Mouse (Mus musculus) limb, embryonic 14.5 days (tissue): Measurements from ENCODE around the gene Tnip1. TPM values are rescaled to one million over a fixed set of nuclear protein-coding genes. Genes with fewer than 3 reads are reported as not detected.

ENCODE experiments used
- ATAC-seq: fragments of 200-750 bp; cut with Nextera tagmentation; 2 replicates; pipeline ENCODE4 v1.8.0; 2017; ENCODE audit warnings: low read depth, moderate number of reproducible peaks, moderate TSS enrichment; ENCODE audit not compliant: low FRiP score
- DNase-seq: peaks from one replicate; pipeline ENCODE4 v3.0.0-alpha.2; 2015; ENCODE audit warnings: low spot score
- H3K27ac ChIP-seq: fragments of 300-500 bp; sonication (generic); replicated peaks from 2 replicates; pipeline ENCODE4 v1.5.1; 2014; ENCODE audit warnings: low read depth, mild to moderate bottlenecking, low read length, moderate library complexity, mixed read lengths
- H3K27me3 ChIP-seq: fragments of 300-500 bp; sonication (generic); 2 replicates; pipeline ENCODE4 v1.6.1; 2014; ENCODE audit warnings: low read length, mixed read lengths; ENCODE audit not compliant: control insufficient read depth, insufficient read depth
- H3K36me3 ChIP-seq: fragments of 300-500 bp; sonication (generic); 2 replicates; pipeline ENCODE4 v1.6.1; 2014; ENCODE audit warnings: mild to moderate bottlenecking, low read length, moderate library complexity, mixed read lengths; ENCODE audit not compliant: control insufficient read depth, insufficient read depth
- H3K4me1 ChIP-seq: fragments of 300-500 bp; sonication (generic); 2 replicates; pipeline ENCODE4 v1.6.1; 2014; ENCODE audit warnings: antibody characterized with exemption, low read length, mixed read lengths; ENCODE audit not compliant: control insufficient read depth, insufficient read depth
- H3K4me2 ChIP-seq: fragments of 300-500 bp; sonication (generic); replicated peaks from 2 replicates; pipeline ENCODE4 v1.6.1; 2014; ENCODE audit warnings: low read depth, mild to moderate bottlenecking, low read length, moderate library complexity; ENCODE audit not compliant: severe bottlenecking
- H3K4me3 ChIP-seq: fragments of 300-500 bp; sonication (generic); replicated peaks from 2 replicates; pipeline ENCODE4 v1.5.1; 2014; ENCODE audit warnings: low read length
- H3K9ac ChIP-seq: fragments of 300-500 bp; sonication (generic); 2 replicates; pipeline ENCODE4 v1.6.1; 2014; ENCODE audit warnings: mild to moderate bottlenecking, low read depth, low read length, moderate library complexity; ENCODE audit not compliant: severe bottlenecking
- H3K9me3 ChIP-seq: fragments of 300-500 bp; sonication (generic); 2 replicates; pipeline ENCODE4 v1.6.1; 2016; ENCODE audit warnings: low read length; ENCODE audit not compliant: control insufficient read depth
- POLR2A ChIP-seq: fragments of 200-500 bp; IDR thresholded peaks from 2 replicates; pipeline ENCODE4 v1.8.0; 2012; ENCODE audit warnings: inconsistent platforms, mild to moderate bottlenecking, moderate library complexity, borderline replicate concordance; ENCODE audit not compliant: insufficient read depth, insufficient read length; ENCODE audit errors: extremely low read depth
- WGBS: fragments of 180-500 bp; shearing (Covaris S2); extraction: QIAGEN DNeasy Blood & Tissue Kit; methylation state at CpG from one replicate; pipeline ENCODE4 v1.1.7; 2014; 5-methylcytosine and 5-hydroxymethylcytosine counted together
- polyA plus RNA-seq, 2 experiments: library from polyadenylated mRNA; depleted of rRNA in 1 of 2; stranded (reverse) in 1 of 2; unstranded in 1 of 2; fragments of >200 nt; fragmentation: Nextera tagmentation in 1 of 2; extraction: Ambion mirVana in 1 of 2; gene quantifications; 2 replicates each; pipeline versions ENCODE4 v1.2.1 to v1.2.3; 2012 to 2014

The Tnip1 gene
- polyA plus RNA-seq, 2 experiments, result 20.0 to 21.6 TPM

DNA sequence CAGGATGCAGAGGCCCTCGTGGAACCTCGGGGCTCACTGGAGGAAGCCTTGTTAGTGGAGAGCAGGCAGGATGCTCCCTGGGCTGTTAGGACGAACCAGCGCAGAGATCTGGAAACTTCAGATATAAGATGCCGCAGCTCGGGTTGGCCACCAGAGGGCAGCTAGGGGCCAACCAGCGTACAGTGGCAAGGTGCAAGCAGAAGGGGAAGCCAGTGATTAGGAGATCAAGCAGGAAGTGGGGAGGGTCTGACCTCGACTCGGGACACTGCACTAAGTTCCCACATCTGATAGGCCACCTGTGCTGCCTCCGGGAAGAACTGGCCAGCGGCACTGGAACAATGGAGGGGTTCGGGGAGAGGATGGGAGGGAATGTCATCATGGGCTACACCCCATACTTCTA is 35.6 kb upstream of the Tnip1 start:
- H3K36me3 ChIP-seq, result peaks cover 93% of the 10 kb centered on the region
- no peak overlapping the region for H3K4me2 ChIP-seq
- H3K27ac ChIP-seq, result no peak overlapping the region
- no peaks in the 10 kb centered on the region for H3K4me1 ChIP-seq
- ATAC-seq (0 out of 2 replicates have a peak, but pooled peaks have one; percentile 32), DNase-seq (peak; percentile 51)
- TF ChIP-seq POLR2A, result no peak
- H3K9ac ChIP-seq, result no peak overlapping the region
- H3K4me3 ChIP-seq, result no peak overlapping the region
- H3K27me3 ChIP-seq, result no peaks in the 10 kb centered on the region
- WGBS, result 2% methylated on average over 10 of the region's 12 CpGs
- H3K9me3 ChIP-seq, result 0 out of 2 replicates have a peak, but pooled peaks cover 4% of the 10 kb centered on the region

DNA sequence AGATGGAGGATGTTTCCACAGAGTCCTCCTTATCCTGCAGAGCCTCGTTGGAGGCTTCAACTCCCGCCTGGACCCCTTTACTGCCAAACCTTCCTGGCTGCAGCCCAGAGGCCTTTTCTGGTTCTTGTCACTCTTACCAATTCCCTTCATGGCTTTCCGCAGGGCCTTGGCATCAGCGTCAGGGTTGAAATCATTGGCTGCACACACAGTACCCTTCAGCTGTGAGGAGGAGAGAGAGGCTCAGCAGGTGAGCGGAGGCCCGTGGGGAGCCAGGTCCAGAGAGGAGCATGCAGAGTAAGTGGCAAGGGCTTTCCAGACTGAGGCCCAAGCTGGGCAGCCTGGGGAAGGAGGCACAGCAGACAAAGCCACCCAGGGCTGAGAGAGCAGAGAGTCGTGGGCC is 33.5 kb upstream of the Tnip1 start:
- H3K27ac ChIP-seq, result no peak overlapping the region
- no peak for TF ChIP-seq POLR2A
- ATAC-seq (no peak), DNase-seq (no peak)
- H3K4me3 ChIP-seq, result no peak overlapping the region
- H3K4me2 ChIP-seq, result no peak overlapping the region
- H3K27me3 ChIP-seq, result no peaks in the 10 kb centered on the region
- H3K9ac ChIP-seq, result no peak overlapping the region
- 62% methylated on average over 7 of the region's 7 CpGs for WGBS
- 0 out of 2 replicates have a peak, but pooled peaks cover 4% of the 10 kb centered on the region for H3K9me3 ChIP-seq
- H3K4me1 ChIP-seq, result no peaks in the 10 kb centered on the region
- H3K36me3 ChIP-seq, result peaks cover 94% of the 10 kb centered on the region

DNA sequence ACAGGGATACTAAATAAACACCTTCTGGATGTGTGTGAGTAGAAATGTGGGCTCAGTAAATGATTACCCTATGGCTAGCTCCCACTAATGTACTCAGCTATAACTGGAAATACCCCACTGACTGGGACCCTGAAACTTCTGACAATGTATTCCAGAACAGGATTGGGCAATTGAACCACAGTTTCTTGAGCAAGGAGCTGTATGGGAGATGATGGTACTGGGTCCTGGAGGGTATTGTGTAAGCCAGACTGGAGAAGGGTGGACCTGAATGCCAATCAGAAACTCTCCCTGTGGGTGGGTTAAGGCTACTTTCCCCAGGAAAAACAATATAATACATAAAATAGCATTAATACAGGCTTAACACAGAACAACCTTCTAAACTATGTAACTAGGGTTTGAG is 27.2 kb upstream of the Tnip1 start:
- H3K36me3 ChIP-seq, result peaks cover 96% of the 10 kb centered on the region
- no peak overlapping the region for H3K27ac ChIP-seq
- H3K4me3 ChIP-seq, result no peak overlapping the region
- no peak overlapping the region for H3K4me2 ChIP-seq
- H3K9me3 ChIP-seq, result no peaks in the 10 kb centered on the region
- no peak for TF ChIP-seq POLR2A
- H3K4me1 ChIP-seq, result no peaks in the 10 kb centered on the region
- no peak for DNase-seq
- no peaks in the 10 kb centered on the region for H3K27me3 ChIP-seq
- ATAC-seq, result no peak
- no peak overlapping the region for H3K9ac ChIP-seq

DNA sequence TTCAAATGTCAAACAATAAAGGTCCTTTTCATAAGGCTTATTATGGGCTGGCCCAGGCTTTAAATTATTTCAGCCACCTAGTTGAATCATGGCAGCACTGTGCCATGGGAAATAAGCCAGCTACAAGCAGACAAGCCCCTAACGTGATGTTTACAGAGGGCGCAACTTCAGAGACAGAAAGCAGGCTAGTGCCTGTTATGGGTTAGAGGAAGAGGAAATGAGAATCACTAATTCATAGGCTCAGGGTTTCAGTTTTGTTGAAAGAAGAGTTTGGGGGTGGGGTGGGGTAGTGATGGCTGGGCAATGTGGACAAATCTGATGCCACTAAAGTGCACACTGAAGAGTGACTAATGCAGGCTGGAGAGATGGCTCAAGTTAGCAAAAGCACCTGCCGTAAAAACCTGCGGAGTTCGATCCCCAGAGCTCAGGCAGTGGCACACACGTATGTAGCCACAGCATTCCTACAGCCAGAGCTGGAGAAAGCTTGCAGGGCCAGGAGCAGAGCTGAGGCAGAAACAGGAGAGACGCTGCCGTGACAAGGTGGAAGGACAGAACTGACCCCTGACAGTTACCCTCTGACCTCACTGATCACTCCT is 26.1 kb upstream of the Tnip1 start:
- TF ChIP-seq POLR2A, result no peak
- DNase-seq (no peak), ATAC-seq (no peak)
- Histone ChIP-seq H3K9ac (no peak overlapping the region), H3K4me1 (no peaks in the 10 kb centered on the region), H3K4me2 (no peak overlapping the region), H3K4me3 (no peak overlapping the region), H3K36me3 (peaks cover 95% of the 10 kb centered on the region), H3K27ac (no peak overlapping the region), H3K9me3 (no peaks in the 10 kb centered on the region), H3K27me3 (no peaks in the 10 kb centered on the region)
- 67% methylated on average over 8 of the region's 8 CpGs for WGBS

DNA sequence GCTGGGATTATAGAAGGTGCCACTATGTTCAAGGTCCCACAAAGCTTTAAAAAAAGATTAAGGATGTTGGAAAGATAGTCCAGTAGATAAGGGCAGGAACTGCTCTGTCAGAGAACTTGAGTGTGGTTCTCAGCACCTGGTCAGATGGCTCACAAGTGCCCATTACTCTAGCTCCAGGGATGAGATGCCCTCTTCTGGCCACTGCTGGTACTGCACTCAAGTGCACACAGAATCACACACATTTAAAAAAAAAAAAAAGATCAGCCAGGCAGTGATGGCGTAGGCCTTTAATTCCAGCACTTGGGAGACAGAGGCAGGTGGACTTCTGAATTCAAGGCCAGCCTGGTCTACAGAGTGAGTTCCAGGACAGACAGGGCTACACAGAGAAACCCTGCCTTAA is 25.3 kb upstream of the Tnip1 start:
- ATAC-seq (no peak), DNase-seq (no peak)
- no peaks in the 10 kb centered on the region for H3K4me1 ChIP-seq
- H3K9ac ChIP-seq, result no peak overlapping the region
- 94% methylated on average over 1 of the region's 1 CpGs for WGBS
- H3K9me3 ChIP-seq, result no peaks in the 10 kb centered on the region
- H3K36me3 ChIP-seq, result peaks cover 95% of the 10 kb centered on the region
- H3K27ac ChIP-seq, result no peak overlapping the region
- no peaks in the 10 kb centered on the region for H3K27me3 ChIP-seq
- no peak overlapping the region for H3K4me3 ChIP-seq
- H3K4me2 ChIP-seq, result no peak overlapping the region
- no peak for TF ChIP-seq POLR2A
